Comparison of ENCODE assay signal across 8 mouse cellular contexts in genomic region chr7:132803962-132804361, GRCm38 (mm10). TPM values are rescaled to one million over a fixed set of nuclear protein-coding genes. Genes with fewer than 3 reads are reported as not detected.
DNase-seq lines count a peak whose midpoint lies in the region; ATAC-seq and TF ChIP-seq lines count a peak whose summit lies in the region.

No protein-coding gene starts in this region.

- peak; percentile 59 for DNase-seq in adrenal gland, postnatal 14 days
- no peak for DNase-seq in adrenal gland, adult 18-20 months (ENCODE audit: low spot score in 2 of 2)
- DNase-seq in thymus, postnatal 0 days (ENCODE audit: low spot score): peak; percentile 62
- DNase-seq in thymus, adult 18-20 months: no peak
- peak; percentile 62 for DNase-seq in liver
- peak; percentile 14 for DNase-seq in stomach, postnatal 0 days (ENCODE audit: low spot score)
- no peak for DNase-seq in midbrain, postnatal 0 days (ENCODE audit: low spot score)

- no peak for ATAC-seq in stomach, postnatal 0 days (ENCODE audit: low FRiP score, low TSS enrichment)
- no peak for ATAC-seq in midbrain, postnatal 0 days (ENCODE audit: low FRiP score)
- ATAC-seq in intestine, embryonic 15.5 days: no peak

- H3K4me1 ChIP-seq in stomach, postnatal 0 days (replicated peaks; ENCODE audit: control insufficient read depth, insufficient read depth): peaks cover 11% of the 10 kb centered on the region
- peaks cover 3% of the 10 kb centered on the region; the same call in 1 of the 2 replicates for H3K4me1 ChIP-seq in midbrain, postnatal 0 days (ENCODE audit: insufficient read depth, low read length)
- peaks cover 78% of the 10 kb centered on the region for H3K4me1 ChIP-seq in intestine, embryonic 15.5 days (replicated peaks)

- H3K9me3 ChIP-seq in stomach, postnatal 0 days (ENCODE audit: control insufficient read depth, low read length): no peaks in the 10 kb centered on the region
- no peaks in the 10 kb centered on the region for H3K9me3 ChIP-seq in midbrain, postnatal 0 days (ENCODE audit: low read length)
- H3K9me3 ChIP-seq in intestine, embryonic 15.5 days: no peaks in the 10 kb centered on the region

- TF ChIP-seq EP300 in stomach, postnatal 0 days (optimal IDR thresholded peaks at IDR 0.05): no peak

- no peaks in the 10 kb centered on the region for H3K27me3 ChIP-seq in stomach, postnatal 0 days (ENCODE audit: control insufficient read depth, insufficient read depth, low read length)
- no peaks in the 10 kb centered on the region for H3K27me3 ChIP-seq in midbrain, postnatal 0 days (ENCODE audit: insufficient read depth, low read length)
- H3K27me3 ChIP-seq in intestine, embryonic 15.5 days (replicated peaks): no peaks in the 10 kb centered on the region

- peak overlapping the region; percentile 35 for H3K27ac ChIP-seq in stomach, postnatal 0 days (replicated peaks)
- no peak overlapping the region for H3K27ac ChIP-seq in midbrain, postnatal 0 days (ENCODE audit: low read depth, low read length)
- H3K27ac ChIP-seq in intestine, embryonic 15.5 days: no peak overlapping the region

- H3K4me3 ChIP-seq in stomach, postnatal 0 days (ENCODE audit: low read depth, low read length): no peak overlapping the region
- no peak overlapping the region for H3K4me3 ChIP-seq in midbrain, postnatal 0 days (ENCODE audit: low read depth, low read length)
- H3K4me3 ChIP-seq in intestine, embryonic 15.5 days (replicated peaks): no peak overlapping the region

- no peak overlapping the region for H3K4me2 ChIP-seq in stomach, postnatal 0 days (replicated peaks; ENCODE audit: low read depth)
- no peak overlapping the region for H3K4me2 ChIP-seq in midbrain, postnatal 0 days (ENCODE audit: low read depth, low read length, poor library complexity, severe bottlenecking)
- no peak overlapping the region for H3K4me2 ChIP-seq in intestine, embryonic 15.5 days (replicated peaks)

- TF ChIP-seq CTCF in stomach, postnatal 0 days (IDR thresholded peaks at IDR 0.05; ENCODE audit: low read depth): no peak
- no peak for TF ChIP-seq CTCF in midbrain, postnatal 0 days (IDR thresholded peaks at IDR 0.05)

- H3K36me3 ChIP-seq in stomach, postnatal 0 days (ENCODE audit: control insufficient read depth, insufficient read depth, low read length): no peaks in the 10 kb centered on the region
- peaks cover 4% of the 10 kb centered on the region; the same call in 1 of the 2 replicates for H3K36me3 ChIP-seq in midbrain, postnatal 0 days (ENCODE audit: insufficient read depth, low read length)
- H3K36me3 ChIP-seq in intestine, embryonic 15.5 days: no peaks in the 10 kb centered on the region

- no peak overlapping the region for H3K9ac ChIP-seq in stomach, postnatal 0 days (ENCODE audit: low read length)
- H3K9ac ChIP-seq in midbrain, postnatal 0 days (replicated peaks; ENCODE audit: low read length, poor library complexity, severe bottlenecking): no peak overlapping the region
- no peak overlapping the region for H3K9ac ChIP-seq in intestine, embryonic 15.5 days

- WGBS in stomach, postnatal 0 days: 52% methylated on average over 3 of the region's 3 CpGs
- WGBS in midbrain, postnatal 0 days: 76% methylated on average over 3 of the region's 3 CpGs
- 56% methylated on average over 3 of the region's 3 CpGs for WGBS in intestine, embryonic 15.5 days

RNA-seq across cellular contexts. Expression of gene Fam53b, which starts 9.7 kb away (rescaled TPM):
- total RNA-seq in adrenal gland, postnatal 14 days (2021): 64.8 and 65.8 TPM in 2 replicates
- 10 to 100 TPM; 41.2 to 71.7 TPM for total RNA-seq in adrenal gland, adult 18-20 months (2021)
- polyA plus RNA-seq in thymus, postnatal 0 days (2015; fragmentation: Nextera tagmentation; extraction: Ambion mirVana): 30.5 and 37.7 TPM in 2 replicates
- polyA plus RNA-seq in stomach, postnatal 0 days (2015; fragmentation: Nextera tagmentation; extraction: Ambion mirVana): 8.4 and 8.5 TPM in 2 replicates
- total RNA-seq in midbrain, postnatal 0 days (2014; rRNA removed): 8.0 and 17.3 TPM in 2 replicates
- polyA plus RNA-seq in midbrain, postnatal 0 days (2015; fragmentation: Nextera tagmentation; extraction: Ambion mirVana): 7.3 and 9.4 TPM in 2 replicates
- 17.9 and 19.1 TPM in 2 replicates for polyA plus RNA-seq in intestine, embryonic 15.5 days (2015; fragmentation: Nextera tagmentation; extraction: Ambion mirVana)

RNA-seq across cellular contexts. Expression of gene Eef1akmt2, which starts 48.5 kb away (rescaled TPM):
- total RNA-seq in adrenal gland, postnatal 14 days (2021): 26.3 and 30.4 TPM in 2 replicates
- total RNA-seq in adrenal gland, adult 18-20 months (2021): 10 to 100 TPM; 25.0 to 27.7 TPM
- polyA plus RNA-seq in thymus, postnatal 0 days (2015; fragmentation: Nextera tagmentation; extraction: Ambion mirVana): 74.9 and 77.4 TPM in 2 replicates
- 39.0 and 39.9 TPM in 2 replicates for polyA plus RNA-seq in stomach, postnatal 0 days (2015; fragmentation: Nextera tagmentation; extraction: Ambion mirVana)
- total RNA-seq in midbrain, postnatal 0 days (2014; rRNA removed): 52.1 and 62.1 TPM in 2 replicates
- 80.1 and 84.2 TPM in 2 replicates for polyA plus RNA-seq in midbrain, postnatal 0 days (2015; fragmentation: Nextera tagmentation; extraction: Ambion mirVana)
- polyA plus RNA-seq in intestine, embryonic 15.5 days (2015; fragmentation: Nextera tagmentation; extraction: Ambion mirVana): 60.7 and 64.4 TPM in 2 replicates

RNA-seq across cellular contexts. Expression of gene Abraxas2, which starts 55.1 kb away (rescaled TPM):
- 33.6 and 35.8 TPM in 2 replicates for total RNA-seq in adrenal gland, postnatal 14 days (2021)
- 10 to 100 TPM; 32.9 to 36.9 TPM for total RNA-seq in adrenal gland, adult 18-20 months (2021)
- 29.7 and 34.6 TPM in 2 replicates for polyA plus RNA-seq in thymus, postnatal 0 days (2015; fragmentation: Nextera tagmentation; extraction: Ambion mirVana)
- polyA plus RNA-seq in stomach, postnatal 0 days (2015; fragmentation: Nextera tagmentation; extraction: Ambion mirVana): 18.7 and 20.2 TPM in 2 replicates
- 26.7 and 28.8 TPM in 2 replicates for total RNA-seq in midbrain, postnatal 0 days (2014; rRNA removed)
- polyA plus RNA-seq in midbrain, postnatal 0 days (2015; fragmentation: Nextera tagmentation; extraction: Ambion mirVana): 31.1 and 32.3 TPM in 2 replicates
- polyA plus RNA-seq in intestine, embryonic 15.5 days (2015; fragmentation: Nextera tagmentation; extraction: Ambion mirVana): 30.3 and 36.9 TPM in 2 replicates

Comparison
In these comparisons a context has a peak if more than half of its experiments do, and no peak if none do; other contexts are left out.
1. DNase-seq: peak in adrenal gland, postnatal 14 days (single experiment), thymus, postnatal 0 days (single experiment), liver (single experiment) and stomach, postnatal 0 days (single experiment); none in adrenal gland, adult 18-20 months (0 of 2), thymus, adult 18-20 months (0 of 2) and midbrain, postnatal 0 days (single experiment).